Mouse (Mus musculus) stomach, postnatal 0 days (tissue): ENCODE results near the gene Spem2. TPM values are rescaled to one million over a fixed set of nuclear protein-coding genes. Genes with fewer than 3 reads are reported as not detected.

Source experiments
- ATAC-seq: fragments of 200-750 bp; cut with Nextera tagmentation; 2 replicates; pipeline ENCODE4 v1.8.0; 2017; ENCODE audit not compliant: low FRiP score, low TSS enrichment
- DNase-seq: peaks from one replicate; pipeline ENCODE4 v3.0.0-alpha.2; 2016; ENCODE audit warnings: low spot score
- H3K27ac ChIP-seq: fragments of 300-500 bp; sonication (generic); replicated peaks from 2 replicates; pipeline ENCODE4 v1.5.1; 2014; ENCODE audit warnings: mild to moderate bottlenecking, control low read depth
- H3K27me3 ChIP-seq: fragments of 300-500 bp; sonication (generic); 2 replicates; pipeline ENCODE4 v1.6.1; 2014; ENCODE audit warnings: low read length; ENCODE audit not compliant: control insufficient read depth, insufficient read depth
- H3K36me3 ChIP-seq: fragments of 300-500 bp; sonication (generic); 2 replicates; pipeline ENCODE4 v1.6.1; 2014; ENCODE audit warnings: low read length, mixed read lengths; ENCODE audit not compliant: control insufficient read depth, insufficient read depth
- H3K4me1 ChIP-seq: fragments of 300-500 bp; sonication (generic); replicated peaks from 2 replicates; pipeline ENCODE4 v1.6.1; 2014; ENCODE audit warnings: antibody characterized with exemption; ENCODE audit not compliant: control insufficient read depth, insufficient read depth
- H3K4me2 ChIP-seq: fragments of 300-500 bp; sonication (generic); replicated peaks from 2 replicates; pipeline ENCODE4 v1.6.1; 2014; ENCODE audit warnings: low read depth, mild to moderate bottlenecking, control low read depth, moderate library complexity
- H3K4me3 ChIP-seq: fragments of 300-500 bp; sonication (generic); 2 replicates; pipeline ENCODE4 v1.5.1; 2014; ENCODE audit warnings: low read depth, low read length, control low read depth
- H3K9ac ChIP-seq: fragments of 300-500 bp; sonication (generic); 2 replicates; pipeline ENCODE4 v1.6.1; 2014; ENCODE audit warnings: mild to moderate bottlenecking, low read length, control low read depth, mixed read lengths
- H3K9me3 ChIP-seq: fragments of 300-500 bp; sonication (generic); 2 replicates; pipeline ENCODE4 v1.6.1; 2016; ENCODE audit warnings: low read length; ENCODE audit not compliant: control insufficient read depth
- CTCF ChIP-seq: IDR thresholded peaks from 2 replicates; pipeline ENCODE4 v1.5.1; 2016; ENCODE audit warnings: antibody characterized with exemption, low read depth, mild to moderate bottlenecking, moderate library complexity
- EP300 ChIP-seq: optimal IDR thresholded peaks from 2 replicates; pipeline ENCODE3; 2016; ENCODE audit warnings: antibody characterized with exemption
- WGBS: fragments of 180-500 bp; shearing (Covaris S2); extraction: QIAGEN DNeasy Blood & Tissue Kit; methylation state at CpG from one replicate; pipeline ENCODE4 v1.1.7; 2014; 5-methylcytosine and 5-hydroxymethylcytosine counted together
- polyA plus RNA-seq: library from polyadenylated mRNA; unstranded; fragments of >200 nt; fragmentation: Nextera tagmentation; extraction: Ambion mirVana; gene quantifications from 2 replicates; pipeline ENCODE4 v1.2.1, GENCODE M21; 2015

Gene Spem2
- polyA plus RNA-seq, 1 experiment from 2014 or later = not detected

GRCm38 (mm10) chr11:69778985-69779384 lies 39.3 kb downstream of the Spem2 start:
- Histone ChIP-seq H3K27me3 (no peaks in the 10 kb centered on the region), H3K9ac (no peak overlapping the region), H3K4me1 (no peaks in the 10 kb centered on the region), H3K36me3 (no peaks in the 10 kb centered on the region; the same call in 1 of the 2 replicates), H3K27ac (no peak overlapping the region), H3K9me3 (no peaks in the 10 kb centered on the region), H3K4me3 (no peak overlapping the region), H3K4me2 (no peak overlapping the region)
- no peak for DNase-seq
- 56% methylated on average over 7 of the region's 7 CpGs for WGBS
- no peak for ATAC-seq
- TF ChIP-seq CTCF (no peak), EP300 (no peak)

GRCm38 (mm10) chr11:69778258-69778982 lies 39.8 kb downstream of the Spem2 start:
- ATAC-seq (peak; percentile 9; the same call in 1 of the 2 replicates), DNase-seq (no peak)
- H3K4me2 ChIP-seq = no peak overlapping the region
- no peaks in the 10 kb centered on the region for H3K27me3 ChIP-seq
- H3K36me3 ChIP-seq = no peaks in the 10 kb centered on the region; the same call in 1 of the 2 replicates
- WGBS = 70% methylated on average over 23 of the region's 23 CpGs
- TF ChIP-seq CTCF = no peak
- no peak for TF ChIP-seq EP300
- no peaks in the 10 kb centered on the region for H3K4me1 ChIP-seq
- no peak overlapping the region for H3K4me3 ChIP-seq
- no peak overlapping the region for H3K9ac ChIP-seq
- no peaks in the 10 kb centered on the region for H3K9me3 ChIP-seq
- no peak overlapping the region for H3K27ac ChIP-seq

- TF ChIP-seq CTCF = no peak
- no peak for TF ChIP-seq EP300
- H3K9me3 ChIP-seq = no peaks in the 10 kb centered on the region
- ATAC-seq (no peak), DNase-seq (no peak)
- H3K27ac ChIP-seq = no peak overlapping the region
- no peaks in the 10 kb centered on the region; the same call in 1 of the 2 replicates for H3K36me3 ChIP-seq
- no peak overlapping the region for H3K4me2 ChIP-seq
- no peak overlapping the region for H3K4me3 ChIP-seq
- WGBS = 73% methylated on average over 26 of the region's 26 CpGs
- no peak overlapping the region; the same call in 1 of the 2 replicates for H3K9ac ChIP-seq
- no peaks in the 10 kb centered on the region for H3K4me1 ChIP-seq
- H3K27me3 ChIP-seq = no peaks in the 10 kb centered on the region
Observed at GRCm38 (mm10) chr11:69777504-69778257, 40.6 kb downstream of the Spem2 start.

DNA sequence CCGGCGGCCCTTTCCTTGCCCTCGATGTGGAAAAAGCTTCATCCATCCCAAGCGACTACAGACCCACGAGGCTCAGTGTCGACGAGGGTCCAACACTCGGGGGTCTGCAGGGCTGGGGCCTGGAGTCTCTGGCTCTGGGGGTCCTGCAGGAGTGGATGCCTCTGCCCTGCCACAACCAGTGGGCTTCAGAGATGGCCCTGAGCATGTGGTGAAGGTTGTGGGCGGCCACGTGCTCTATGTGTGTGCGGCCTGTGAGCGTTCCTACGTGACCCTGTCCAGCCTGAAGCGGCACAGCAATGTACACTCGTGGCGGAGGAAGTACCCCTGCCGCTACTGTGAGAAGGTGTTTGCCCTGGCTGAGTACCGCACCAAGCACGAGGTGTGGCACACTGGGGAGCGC lies 41.8 kb downstream of the Spem2 start:
- H3K4me3 ChIP-seq = no peak overlapping the region
- no peaks in the 10 kb centered on the region for H3K9me3 ChIP-seq
- H3K27ac ChIP-seq = no peak overlapping the region
- no peaks in the 10 kb centered on the region for H3K4me1 ChIP-seq
- H3K27me3 ChIP-seq = no peaks in the 10 kb centered on the region
- H3K36me3 ChIP-seq = no peaks in the 10 kb centered on the region; the same call in 1 of the 2 replicates
- 78% methylated on average over 20 of the region's 20 CpGs for WGBS
- ATAC-seq (no peak), DNase-seq (no peak)
- no peak overlapping the region for H3K9ac ChIP-seq
- TF ChIP-seq EP300 = no peak
- no peak for TF ChIP-seq CTCF
- no peak overlapping the region for H3K4me2 ChIP-seq

GRCm38 (mm10) chr11:69775716-69776115 lies 42.5 kb downstream of the Spem2 start:
- no peak overlapping the region for H3K9ac ChIP-seq
- no peak overlapping the region for H3K27ac ChIP-seq
- ATAC-seq (0 out of 2 replicates have a peak, but pooled peaks have one; percentile 30), DNase-seq (no peak)
- no peaks in the 10 kb centered on the region for H3K9me3 ChIP-seq
- 68% methylated on average over 10 of the region's 10 CpGs for WGBS
- H3K27me3 ChIP-seq = no peaks in the 10 kb centered on the region
- no peaks in the 10 kb centered on the region for H3K4me1 ChIP-seq
- no peaks in the 10 kb centered on the region; the same call in 1 of the 2 replicates for H3K36me3 ChIP-seq
- no peak overlapping the region for H3K4me2 ChIP-seq
- H3K4me3 ChIP-seq = no peak overlapping the region
- TF ChIP-seq CTCF (no peak), EP300 (no peak)
